Mouse (Mus musculus) forebrain, embryonic 13.5 days (tissue): ENCODE measurements around the gene Fam193a. TPM values are rescaled to one million over a fixed set of nuclear protein-coding genes. Genes with fewer than 3 reads are reported as not detected.

Experiments used
- ATAC-seq: fragments of 200-750 bp; cut with Nextera tagmentation; 2 replicates; pipeline ENCODE4 v1.8.0; 2017
- H3K27ac ChIP-seq: fragments of 300-500 bp; sonication (generic); 2 replicates; pipeline ENCODE4 v1.5.1; 2015; ENCODE audit warnings: inconsistent platforms, mild to moderate bottlenecking, moderate library complexity
- H3K27me3 ChIP-seq: fragments of 300-500 bp; sonication (generic); 2 replicates; pipeline ENCODE4 v1.6.1; 2015; ENCODE audit warnings: mild to moderate bottlenecking, inconsistent platforms
- H3K36me3 ChIP-seq: fragments of 300-500 bp; sonication (generic); 2 replicates; pipeline ENCODE4 v1.6.1; 2015; ENCODE audit warnings: mild to moderate bottlenecking, inconsistent platforms; ENCODE audit not compliant: poor library complexity, severe bottlenecking
- H3K4me1 ChIP-seq: fragments of 300-500 bp; sonication (generic); 2 replicates; pipeline ENCODE4 v1.6.1; 2015; ENCODE audit warnings: inconsistent platforms
- H3K4me2 ChIP-seq: fragments of 300-500 bp; sonication (generic); 2 replicates; pipeline ENCODE4 v1.6.1; 2015; ENCODE audit warnings: inconsistent platforms, mild to moderate bottlenecking, moderate library complexity
- H3K4me3 ChIP-seq: fragments of 300-500 bp; sonication (generic); 2 replicates; pipeline ENCODE4 v1.5.1; 2015; ENCODE audit warnings: mild to moderate bottlenecking, inconsistent platforms
- H3K9ac ChIP-seq: fragments of 300-500 bp; sonication (generic); 2 replicates; pipeline ENCODE4 v1.6.1; 2015; ENCODE audit warnings: mild to moderate bottlenecking, inconsistent platforms
- H3K9me3 ChIP-seq: fragments of 300-500 bp; sonication (generic); replicated peaks from 2 replicates; pipeline ENCODE4 v1.6.1; 2016; ENCODE audit warnings: inconsistent platforms
- WGBS: fragments of 180-500 bp; shearing (Covaris S2); methylation state at CpG from one replicate; pipeline ENCODE4 v1.1.7; 2015; 5-methylcytosine and 5-hydroxymethylcytosine counted together
- polyA plus RNA-seq: library from polyadenylated mRNA; unstranded; fragments of >200 nt; fragmentation: Nextera tagmentation; extraction: Ambion mirVana; gene quantifications from 2 replicates; pipeline ENCODE4 v1.2.1, GENCODE M21; 2015

The Fam193a gene
- polyA plus RNA-seq, 1 experiment from 2014 or later: 19.3 TPM

GRCm38 (mm10) chr5:34433786-34434185 is 64.1 kb downstream of the Fam193a start:
- no peak overlapping the region for H3K4me2 ChIP-seq
- no peak overlapping the region for H3K27ac ChIP-seq
- H3K9ac ChIP-seq: no peak overlapping the region
- H3K4me1 ChIP-seq: no peaks in the 10 kb centered on the region
- no peaks in the 10 kb centered on the region for H3K9me3 ChIP-seq
- 89% methylated on average over 1 of the region's 1 CpGs for WGBS
- H3K27me3 ChIP-seq: no peaks in the 10 kb centered on the region
- no peak for ATAC-seq
- peaks cover 80% of the 10 kb centered on the region for H3K36me3 ChIP-seq
- H3K4me3 ChIP-seq: no peak overlapping the region

GRCm38 (mm10) chr5:34434241-34434640 is 64.5 kb downstream of the Fam193a start:
- Histone ChIP-seq H3K27ac (no peak overlapping the region), H3K27me3 (no peaks in the 10 kb centered on the region), H3K4me2 (no peak overlapping the region), H3K9ac (no peak overlapping the region), H3K4me3 (no peak overlapping the region), H3K36me3 (peaks cover 81% of the 10 kb centered on the region), H3K9me3 (no peaks in the 10 kb centered on the region), H3K4me1 (no peaks in the 10 kb centered on the region)
- 99% methylated on average over 3 of the region's 3 CpGs for WGBS
- ATAC-seq: no peak

GRCm38 (mm10) chr5:34438052-34438451 is 68.3 kb downstream of the Fam193a start:
- no peak overlapping the region for H3K9ac ChIP-seq
- no peak overlapping the region for H3K4me2 ChIP-seq
- 94% methylated on average over 4 of the region's 4 CpGs for WGBS
- no peak overlapping the region for H3K27ac ChIP-seq
- H3K4me1 ChIP-seq: no peaks in the 10 kb centered on the region
- no peak for ATAC-seq
- no peaks in the 10 kb centered on the region for H3K27me3 ChIP-seq
- no peak overlapping the region for H3K4me3 ChIP-seq
- peaks cover 87% of the 10 kb centered on the region for H3K36me3 ChIP-seq
- H3K9me3 ChIP-seq: no peaks in the 10 kb centered on the region

DNA sequence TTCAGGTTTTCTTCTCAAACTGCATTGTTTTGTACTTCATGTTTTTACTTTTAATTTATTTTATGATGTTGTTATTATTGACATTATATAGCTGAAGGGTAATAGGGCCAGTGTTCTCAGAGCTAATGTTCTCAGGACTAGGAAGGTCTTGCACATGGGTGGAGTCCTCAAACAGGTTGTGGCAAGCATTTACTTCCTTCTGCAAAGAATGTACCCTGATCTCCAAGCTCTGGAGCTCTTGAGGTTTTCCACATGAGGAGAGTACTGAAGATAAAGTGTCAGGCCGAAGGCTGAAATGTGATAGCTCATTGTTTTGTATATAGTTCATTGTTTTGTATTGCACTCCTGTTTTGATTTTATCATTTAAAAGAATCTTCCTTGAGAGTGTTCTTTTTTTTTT is 68.9 kb downstream of the Fam193a start:
- no peaks in the 10 kb centered on the region for H3K9me3 ChIP-seq
- H3K4me2 ChIP-seq: no peak overlapping the region
- H3K27ac ChIP-seq: no peak overlapping the region
- H3K9ac ChIP-seq: no peak overlapping the region
- H3K4me1 ChIP-seq: no peaks in the 10 kb centered on the region
- WGBS: 91% methylated on average over 1 of the region's 1 CpGs
- no peak overlapping the region for H3K4me3 ChIP-seq
- no peak for ATAC-seq
- H3K27me3 ChIP-seq: no peaks in the 10 kb centered on the region
- H3K36me3 ChIP-seq: peaks cover 88% of the 10 kb centered on the region

DNA sequence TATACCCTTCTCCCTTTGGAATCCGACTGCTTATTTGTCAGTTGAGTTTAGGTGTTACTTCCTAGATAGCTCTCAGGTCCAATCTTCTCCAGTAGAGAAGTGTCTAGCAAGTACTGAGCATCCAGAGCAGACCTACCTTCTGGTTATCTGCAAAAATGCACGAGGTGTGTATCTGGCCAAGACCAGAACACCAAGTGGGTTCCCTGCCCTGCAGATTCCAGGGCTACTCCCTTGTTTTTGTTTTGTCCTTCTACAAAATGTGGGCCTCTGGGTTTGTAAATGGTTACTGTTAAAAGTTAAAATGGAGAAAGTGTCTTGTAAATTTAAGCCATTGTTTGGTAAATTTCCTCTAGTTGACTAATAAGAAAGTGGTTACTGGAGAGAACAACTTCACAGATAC is 70.0 kb downstream of the Fam193a start:
- H3K27ac ChIP-seq: no peak overlapping the region
- H3K9ac ChIP-seq: no peak overlapping the region
- WGBS: 90% methylated on average over 2 of the region's 2 CpGs
- H3K4me1 ChIP-seq: no peaks in the 10 kb centered on the region
- H3K9me3 ChIP-seq: no peaks in the 10 kb centered on the region
- H3K36me3 ChIP-seq: peaks cover 88% of the 10 kb centered on the region
- ATAC-seq: no peak
- H3K27me3 ChIP-seq: no peaks in the 10 kb centered on the region
- no peak overlapping the region for H3K4me2 ChIP-seq
- no peak overlapping the region for H3K4me3 ChIP-seq

- H3K36me3 ChIP-seq: peaks cover 94% of the 10 kb centered on the region
- WGBS: 98% methylated on average over 2 of the region's 2 CpGs
- no peak overlapping the region for H3K4me3 ChIP-seq
- H3K27ac ChIP-seq: no peak overlapping the region
- H3K27me3 ChIP-seq: no peaks in the 10 kb centered on the region
- H3K9ac ChIP-seq: no peak overlapping the region
- no peak for ATAC-seq
- no peak overlapping the region for H3K4me2 ChIP-seq
- H3K9me3 ChIP-seq: no peaks in the 10 kb centered on the region
- no peaks in the 10 kb centered on the region for H3K4me1 ChIP-seq
These were observed 72.1 kb downstream of the Fam193a start for GRCm38 (mm10) chr5:34441797-34442196.

- Histone ChIP-seq H3K9me3 (no peaks in the 10 kb centered on the region), H3K27me3 (no peaks in the 10 kb centered on the region), H3K4me1 (no peaks in the 10 kb centered on the region), H3K9ac (no peak overlapping the region), H3K4me3 (no peak overlapping the region), H3K27ac (no peak overlapping the region), H3K4me2 (no peak overlapping the region), H3K36me3 (peaks cover 80% of the 10 kb centered on the region)
- no peak for ATAC-seq
- 89% methylated on average over 9 of the region's 9 CpGs for WGBS
These were observed 76.5 kb downstream of the Fam193a start for GRCm38 (mm10) chr5:34446207-34446606.

GRCm38 (mm10) chr5:34458994-34459393 is 89.3 kb downstream of the Fam193a start:
- no peak overlapping the region for H3K4me2 ChIP-seq
- H3K27me3 ChIP-seq: no peaks in the 10 kb centered on the region
- ATAC-seq: no peak
- no peak overlapping the region for H3K4me3 ChIP-seq
- 94% methylated on average over 1 of the region's 1 CpGs for WGBS
- no peaks in the 10 kb centered on the region for H3K9me3 ChIP-seq
- H3K36me3 ChIP-seq: peaks cover 90% of the 10 kb centered on the region
- no peak overlapping the region for H3K27ac ChIP-seq
- H3K4me1 ChIP-seq: no peaks in the 10 kb centered on the region
- H3K9ac ChIP-seq: no peak overlapping the region

GRCm38 (mm10) chr5:34461294-34461693 is 91.6 kb downstream of the Fam193a start:
- H3K36me3 ChIP-seq: peaks cover 94% of the 10 kb centered on the region
- ATAC-seq: no peak
- H3K27ac ChIP-seq: no peak overlapping the region
- no peaks in the 10 kb centered on the region for H3K9me3 ChIP-seq
- H3K9ac ChIP-seq: no peak overlapping the region
- H3K27me3 ChIP-seq: no peaks in the 10 kb centered on the region
- H3K4me1 ChIP-seq: no peaks in the 10 kb centered on the region
- H3K4me3 ChIP-seq: no peak overlapping the region
- no peak overlapping the region for H3K4me2 ChIP-seq
- WGBS: 95% methylated on average over 4 of the region's 4 CpGs

DNA sequence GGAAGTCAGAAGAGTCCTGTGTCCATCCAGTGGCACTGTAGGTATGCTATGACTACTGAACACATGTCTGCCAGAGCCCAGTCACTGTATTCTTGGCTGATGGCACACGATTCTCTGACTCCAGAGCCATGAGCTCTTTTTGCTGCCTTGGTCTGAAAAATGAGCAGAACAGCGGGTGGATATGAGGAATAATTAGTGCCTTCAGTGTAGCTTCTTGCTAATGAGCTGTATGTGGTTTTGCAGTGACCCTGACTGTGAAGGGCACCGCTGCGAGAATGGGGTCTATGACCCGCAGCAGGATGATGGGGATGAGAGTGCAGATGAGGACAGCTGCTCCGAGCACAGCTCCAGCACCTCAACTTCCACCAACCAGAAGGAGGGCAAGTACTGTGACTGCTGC is 92.1 kb downstream of the Fam193a start:
- 87% methylated on average over 6 of the region's 6 CpGs for WGBS
- no peaks in the 10 kb centered on the region for H3K4me1 ChIP-seq
- no peak overlapping the region for H3K4me3 ChIP-seq
- no peak for ATAC-seq
- no peak overlapping the region for H3K4me2 ChIP-seq
- H3K9ac ChIP-seq: no peak overlapping the region
- peaks cover 95% of the 10 kb centered on the region for H3K36me3 ChIP-seq
- no peaks in the 10 kb centered on the region for H3K9me3 ChIP-seq
- H3K27me3 ChIP-seq: no peaks in the 10 kb centered on the region
- H3K27ac ChIP-seq: no peak overlapping the region

- H3K9me3 ChIP-seq: no peaks in the 10 kb centered on the region
- H3K4me1 ChIP-seq: no peaks in the 10 kb centered on the region
- no peaks in the 10 kb centered on the region for H3K27me3 ChIP-seq
- no peak for ATAC-seq
- no peak overlapping the region for H3K4me3 ChIP-seq
- WGBS: 87% methylated on average over 1 of the region's 1 CpGs
- no peak overlapping the region for H3K4me2 ChIP-seq
- H3K9ac ChIP-seq: no peak overlapping the region
- H3K27ac ChIP-seq: no peak overlapping the region
- H3K36me3 ChIP-seq: peaks cover 81% of the 10 kb centered on the region
These were observed 96.3 kb downstream of the Fam193a start for GRCm38 (mm10) chr5:34466079-34466478.

DNA sequence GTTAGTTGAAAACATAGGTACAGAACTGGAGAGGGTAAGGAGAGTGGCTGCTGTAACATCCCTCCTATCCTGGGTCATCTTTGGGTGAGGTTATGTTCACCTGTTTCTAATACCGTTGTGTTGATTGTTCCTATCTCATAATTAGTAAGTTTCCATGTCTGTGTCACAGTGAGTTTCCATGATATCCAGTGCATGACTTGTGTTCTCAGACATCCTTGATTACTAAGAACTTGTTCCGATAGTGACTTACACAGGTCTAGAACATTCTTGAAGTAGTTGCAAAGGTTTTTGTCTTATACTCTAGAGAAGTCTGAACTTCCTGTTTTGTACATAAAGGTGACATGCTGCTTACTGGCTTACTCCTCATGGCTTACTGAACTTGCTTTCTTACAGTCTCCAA is 96.9 kb downstream of the Fam193a start:
- Histone ChIP-seq H3K4me3 (no peak overlapping the region), H3K9me3 (no peaks in the 10 kb centered on the region), H3K36me3 (peaks cover 78% of the 10 kb centered on the region), H3K27ac (no peak overlapping the region), H3K4me1 (no peaks in the 10 kb centered on the region), H3K9ac (no peak overlapping the region), H3K27me3 (no peaks in the 10 kb centered on the region), H3K4me2 (no peak overlapping the region)
- WGBS: 97% methylated on average over 2 of the region's 2 CpGs
- ATAC-seq: no peak

DNA sequence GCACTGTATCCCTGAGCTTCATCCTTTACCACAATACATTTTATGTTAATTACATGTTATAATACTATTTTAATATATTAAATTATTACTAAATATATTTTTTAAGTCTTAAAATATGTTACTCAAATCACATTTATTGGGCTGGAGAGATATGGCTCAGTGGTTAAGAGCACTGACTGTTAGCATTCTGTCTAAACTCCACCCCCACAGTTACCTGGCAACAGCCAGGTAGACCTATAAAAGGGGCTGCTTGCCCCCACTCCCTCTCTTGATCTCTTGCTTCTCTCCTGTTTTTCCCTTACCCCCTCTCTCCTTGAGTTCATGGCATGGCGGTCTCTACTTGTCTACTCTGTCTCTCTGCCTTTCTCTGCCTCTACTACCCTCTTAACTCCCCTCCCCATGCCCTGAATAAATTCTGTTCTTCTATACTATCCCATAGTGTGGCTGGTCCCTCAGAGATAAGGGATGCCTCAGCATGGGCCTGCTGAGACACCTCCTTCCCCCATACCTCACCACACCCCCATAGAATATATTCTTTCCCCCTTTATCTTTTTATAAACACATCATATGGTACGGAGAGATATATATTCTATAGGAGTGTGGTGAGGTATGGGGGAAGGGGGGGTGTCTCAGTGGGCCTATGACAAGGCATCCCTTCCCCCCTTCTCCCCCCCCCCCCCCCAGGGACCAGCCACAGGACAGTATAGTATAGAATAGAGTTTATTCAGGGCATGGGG is 98.5 kb downstream of the Fam193a start:
- H3K4me1 ChIP-seq: no peaks in the 10 kb centered on the region
- H3K36me3 ChIP-seq: peaks cover 67% of the 10 kb centered on the region
- no peaks in the 10 kb centered on the region for H3K27me3 ChIP-seq
- no peaks in the 10 kb centered on the region for H3K9me3 ChIP-seq
- no peak for ATAC-seq
- no peak overlapping the region for H3K4me3 ChIP-seq
- 97% methylated on average over 2 of the region's 2 CpGs for WGBS
- H3K27ac ChIP-seq: no peak overlapping the region
- no peak overlapping the region for H3K4me2 ChIP-seq
- H3K9ac ChIP-seq: no peak overlapping the region
